ENCODE assay signal across 16 mouse cellular contexts in genomic region chr2:163280636-163281322, GRCm38 (mm10).
"Had no signal": no experiment of that assay in that cellular context is flagged by ENCODE, and none has a peak within 500 bp of the region (broad histone marks: within the 10 kb centered on the region; RNA-seq: fewer than 3 reads in every experiment).

No protein-coding gene starts in this region.

- H3K9me3 ChIP-seq: limb, embryonic 12.5 days; midbrain, embryonic 10.5 days; neural tube, embryonic 15.5 days had no signal

- H3K36me3 ChIP-seq: limb, embryonic 12.5 days; neural tube, embryonic 15.5 days had no signal

- H3K27ac ChIP-seq: limb, embryonic 12.5 days; liver, embryonic 14.5 days; midbrain, embryonic 10.5 days; neural tube, embryonic 15.5 days had no signal

- H3K9ac ChIP-seq: limb, embryonic 12.5 days; liver, embryonic 14.5 days; lung, embryonic 14.5 days; neural tube, embryonic 15.5 days had no signal

- H3K4me3 ChIP-seq: limb, embryonic 12.5 days; midbrain, embryonic 10.5 days; myocyte; neural tube, embryonic 15.5 days had no signal

- ATAC-seq: intestine, postnatal 0 days had no signal

- H3K4me2 ChIP-seq: limb, embryonic 12.5 days; lung, embryonic 14.5 days; neural tube, embryonic 15.5 days had no signal

- DNase-seq: kidney, adult 8-10 months; kidney, postnatal 25 days; layer of hippocampus, adult 9-11 months; layer of hippocampus, postnatal 36 days; lung, embryonic 14.5 days; lung, postnatal 10 days; lung, postnatal 4 days; midbrain, embryonic 14.5 days; thymus, adult 18-20 months; thymus, postnatal 25 days had no signal
